Mouse (Mus musculus) hindbrain, embryonic 14.5 days (tissue): ENCODE results near the gene Dhtkd1. TPM values are rescaled to one million over a fixed set of nuclear protein-coding genes. Genes with fewer than 3 reads are reported as not detected.

ENCODE experiments used
- ATAC-seq: fragments of 200-750 bp; cut with Nextera tagmentation; 2 replicates; pipeline ENCODE4 v1.8.0; 2017; ENCODE audit warnings: moderate number of reproducible peaks, mild to moderate bottlenecking, moderate TSS enrichment, moderate library complexity; ENCODE audit not compliant: low FRiP score
- DNase-seq: peaks from one replicate; pipeline ENCODE4 v3.0.0-alpha.2; 2015; ENCODE audit warnings: low spot score
- H3K27ac ChIP-seq: fragments of 300-500 bp; sonication (generic); 2 replicates; pipeline ENCODE4 v1.5.1; 2014; ENCODE audit warnings: mild to moderate bottlenecking, moderate library complexity
- H3K27me3 ChIP-seq: fragments of 300-500 bp; sonication (generic); 2 replicates; pipeline ENCODE4 v1.6.1; 2014; ENCODE audit warnings: mild to moderate bottlenecking, low read length, mixed read lengths; ENCODE audit not compliant: control insufficient read depth, insufficient read depth
- H3K36me3 ChIP-seq: fragments of 300-500 bp; sonication (generic); replicated peaks from 2 replicates; pipeline ENCODE4 v1.6.1; 2014; ENCODE audit not compliant: control insufficient read depth, insufficient read depth
- H3K4me1 ChIP-seq: fragments of 300-500 bp; sonication (generic); replicated peaks from 2 replicates; pipeline ENCODE4 v1.6.1; 2014; ENCODE audit warnings: antibody characterized with exemption, low read length, mixed read lengths; ENCODE audit not compliant: control insufficient read depth, insufficient read depth
- H3K4me2 ChIP-seq: fragments of 300-500 bp; sonication (generic); replicated peaks from 2 replicates; pipeline ENCODE4 v1.6.1; 2014; ENCODE audit warnings: mild to moderate bottlenecking, moderate library complexity
- H3K4me3 ChIP-seq: fragments of 300-500 bp; sonication (generic); replicated peaks from 2 replicates; pipeline ENCODE4 v1.5.1; 2014; ENCODE audit warnings: mild to moderate bottlenecking, low read length
- H3K9ac ChIP-seq: fragments of 300-500 bp; sonication (generic); 2 replicates; pipeline ENCODE4 v1.6.1; 2014
- H3K9me3 ChIP-seq: fragments of 300-500 bp; sonication (generic); 2 replicates; pipeline ENCODE4 v1.6.1; 2016; ENCODE audit warnings: low read length; ENCODE audit not compliant: control insufficient read depth
- whole genome bisulfite sequencing: fragments of 180-500 bp; shearing (Covaris S2); extraction: QIAGEN DNeasy Blood & Tissue Kit; methylation state at CpG from one replicate; pipeline ENCODE4 v1.1.7; 2014; 5-methylcytosine and 5-hydroxymethylcytosine counted together
- polyA plus RNA-seq: library from polyadenylated mRNA; unstranded; fragments of >200 nt; fragmentation: Nextera tagmentation; extraction: Ambion mirVana; gene quantifications from 2 replicates; pipeline ENCODE4 v1.2.1, GENCODE M21; 2014

Gene Dhtkd1
- polyA plus RNA-seq, 1 experiment from 2014 or later = 5.2 TPM

DNA sequence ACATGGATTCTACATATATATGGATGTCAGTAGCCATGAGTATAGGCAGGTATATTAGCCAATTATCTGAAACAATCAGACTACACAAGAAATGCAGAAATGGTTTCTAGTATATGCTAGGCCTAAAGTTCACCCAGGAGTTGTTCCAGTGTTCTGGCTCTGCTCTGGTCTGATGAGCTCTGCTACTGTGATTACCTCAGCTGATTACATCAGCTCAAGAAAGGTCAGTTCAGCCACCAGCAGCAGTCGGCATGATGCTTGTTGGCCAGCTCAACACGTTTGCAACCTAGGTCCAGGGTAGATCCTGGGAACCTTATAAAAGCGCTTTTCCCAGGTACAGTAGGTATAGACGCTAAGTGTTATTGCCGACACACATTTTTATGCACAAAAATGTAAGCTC is 72.8 kb downstream of the Dhtkd1 start:
- Histone ChIP-seq H3K4me3 (no peak overlapping the region), H3K36me3 (peaks cover 73% of the 10 kb centered on the region), H3K4me1 (no peaks in the 10 kb centered on the region)

DNA sequence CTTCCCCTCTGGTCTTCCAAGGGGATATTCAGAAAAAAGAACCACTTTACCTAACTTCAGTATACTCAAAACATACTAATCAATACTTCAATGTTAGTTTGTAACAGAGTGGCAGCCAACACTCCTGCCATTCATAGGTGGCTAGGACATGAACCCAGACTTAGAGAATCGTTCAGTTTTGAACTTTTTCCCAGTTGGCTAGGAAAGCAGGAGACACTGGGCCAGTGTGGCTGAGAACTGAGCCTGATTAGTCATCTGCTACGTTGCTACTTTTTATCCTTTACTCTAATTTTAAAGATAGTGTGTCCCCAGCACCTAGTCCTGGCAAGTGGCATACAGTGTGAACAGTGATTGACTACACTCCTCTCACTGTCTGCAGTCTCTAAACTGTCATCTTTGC is 74.9 kb downstream of the Dhtkd1 start:
- Histone ChIP-seq H3K27me3 (no peaks in the 10 kb centered on the region), H3K9me3 (no peaks in the 10 kb centered on the region), H3K9ac (no peak overlapping the region), H3K4me3 (no peak overlapping the region), H3K27ac (no peak overlapping the region), H3K4me2 (no peak overlapping the region), H3K4me1 (no peaks in the 10 kb centered on the region), H3K36me3 (peaks cover 70% of the 10 kb centered on the region)
- WGBS = 95% methylated on average over 2 of the region's 2 CpGs
- DNase-seq (no peak), ATAC-seq (no peak)

More for the DNA sequence above, 72.8 kb downstream of the Dhtkd1 start:
- WGBS = 95% methylated on average over 5 of the region's 5 CpGs
- no peaks in the 10 kb centered on the region for H3K9me3 ChIP-seq
- DNase-seq (no peak), ATAC-seq (no peak)
- H3K4me2 ChIP-seq = no peak overlapping the region
- H3K27ac ChIP-seq = no peak overlapping the region
- H3K9ac ChIP-seq = no peak overlapping the region
- H3K27me3 ChIP-seq = no peaks in the 10 kb centered on the region

DNA sequence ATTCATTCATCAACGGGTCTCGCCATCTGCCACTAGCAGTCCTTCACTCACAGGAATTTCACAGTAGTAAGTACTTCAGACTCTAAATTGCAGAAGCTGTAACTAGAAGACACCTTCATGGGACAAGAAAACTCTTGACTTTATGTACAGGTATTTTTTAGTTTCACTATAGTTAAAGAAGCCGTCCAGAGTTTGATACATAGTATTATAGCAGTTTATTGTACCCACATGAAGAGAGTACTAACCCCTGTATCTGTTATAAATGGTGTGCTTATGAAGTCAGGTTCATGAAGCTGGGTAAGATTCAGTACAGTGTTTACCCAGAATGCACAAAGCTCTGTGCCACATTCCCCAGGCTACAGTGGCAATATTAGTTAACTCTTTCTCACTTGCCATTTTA is 79.8 kb downstream of the Dhtkd1 start, which contains the start of gene Gm13199:
Gm13199 (minus strand) TSS at position 101 of the 400 bp plus-strand sequence.
- H3K4me3 ChIP-seq = no peak within 1 kb of the TSS
- H3K9ac ChIP-seq = no peak within 1 kb of the TSS
- no peak for ATAC-seq
- DNase-seq = no peak
- peaks cover 65% of the 10 kb centered on the region for H3K36me3 ChIP-seq
- H3K27me3 ChIP-seq = no peaks in the 10 kb centered on the region
- H3K27ac ChIP-seq = no peak within 1 kb of the TSS
- no peak within 1 kb of the TSS for H3K4me2 ChIP-seq
- no peaks in the 10 kb centered on the region for H3K4me1 ChIP-seq
- no peaks in the 10 kb centered on the region for H3K9me3 ChIP-seq
- WGBS = 92% methylated on average over 3 of the region's 3 CpGs

DNA sequence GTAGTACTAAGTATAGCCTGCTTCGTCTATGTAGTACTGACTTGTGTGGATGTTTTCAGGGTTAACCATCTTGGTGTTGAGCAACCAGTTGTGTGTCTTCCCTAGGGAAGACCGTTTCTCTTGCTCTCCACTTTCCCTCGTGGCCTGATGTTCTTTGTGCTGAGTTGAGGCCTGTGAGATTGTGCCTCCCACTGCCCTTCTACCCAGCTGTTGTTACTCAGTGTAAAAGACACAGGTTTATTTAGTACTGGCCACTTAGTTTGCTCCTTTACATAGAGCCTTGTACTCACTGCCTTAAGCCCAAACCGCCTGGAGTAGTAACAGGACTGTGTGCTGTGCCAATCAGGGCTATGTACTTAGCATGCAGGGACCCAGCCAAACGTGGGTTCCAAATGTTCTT is 90.7 kb downstream of the Dhtkd1 start:
- 88% methylated on average over 5 of the region's 5 CpGs for WGBS
- H3K4me1 ChIP-seq = no peaks in the 10 kb centered on the region

DNA sequence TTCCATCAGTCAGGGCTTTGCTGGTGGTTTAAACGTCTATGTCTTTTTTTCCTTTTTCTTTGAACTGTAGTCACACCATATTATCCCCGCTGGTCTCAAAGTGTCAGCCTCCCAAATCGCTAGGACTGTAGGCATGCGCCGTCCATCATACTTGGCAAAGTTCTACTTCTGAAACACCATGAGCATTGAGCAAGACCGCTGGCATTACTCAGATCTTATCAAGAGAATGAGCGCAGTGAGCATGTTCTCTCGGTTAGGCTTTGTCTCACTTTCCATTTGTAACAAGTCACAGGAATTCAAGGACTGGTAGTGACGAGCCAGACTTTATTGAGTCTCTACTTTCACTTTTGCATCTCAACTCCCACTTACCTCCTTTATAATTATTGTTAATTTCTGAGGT is 91.5 kb downstream of the Dhtkd1 start:
- 95% methylated on average over 9 of the region's 9 CpGs for WGBS

More for the DNA sequence above, 90.7 kb downstream of the Dhtkd1 start:
- no peaks in the 10 kb centered on the region for H3K27me3 ChIP-seq
- H3K4me3 ChIP-seq = no peak overlapping the region
- no peak overlapping the region for H3K9ac ChIP-seq
- no peak overlapping the region for H3K4me2 ChIP-seq
- H3K9me3 ChIP-seq = no peaks in the 10 kb centered on the region
- no peak overlapping the region for H3K27ac ChIP-seq
- ATAC-seq (no peak), DNase-seq (no peak)
- H3K36me3 ChIP-seq = peaks cover 4% of the 10 kb centered on the region

More for the DNA sequence above, 91.5 kb downstream of the Dhtkd1 start:
- Histone ChIP-seq H3K9me3 (no peaks in the 10 kb centered on the region), H3K9ac (no peak overlapping the region), H3K4me3 (no peak overlapping the region), H3K27ac (no peak overlapping the region), H3K27me3 (no peaks in the 10 kb centered on the region), H3K36me3 (peaks cover 4% of the 10 kb centered on the region), H3K4me1 (peaks cover 3% of the 10 kb centered on the region), H3K4me2 (no peak overlapping the region)
- DNase-seq (no peak), ATAC-seq (no peak)

Other genes with a start within 250 kb of the Dhtkd1 start
- gene Camk1d, start 228.3 kb downstream of the Dhtkd1 start, polyA plus RNA-seq = 6.7 and 7.7 TPM in 2 replicates
- gene Nudt5, start 97.8 kb downstream of the Dhtkd1 start, polyA plus RNA-seq = 22.9 and 24.1 TPM in 2 replicates
- 239 and 246 TPM in 2 replicates for gene Cdc123, start 97.6 kb downstream of the Dhtkd1 start, polyA plus RNA-seq
- 1.4 and 1.6 TPM in 2 replicates for gene Gm13199, start 79.9 kb downstream of the Dhtkd1 start, polyA plus RNA-seq
- 108 and 109 TPM in 2 replicates for gene Sec61a2, start 47.4 kb downstream of the Dhtkd1 start, polyA plus RNA-seq
- gene Upf2, start 8.7 kb upstream of the Dhtkd1 start, polyA plus RNA-seq = 7.9 and 8.1 TPM in 2 replicates
- 6.2 and 7.7 TPM in 2 replicates for gene Proser2, start 187.4 kb upstream of the Dhtkd1 start, polyA plus RNA-seq